Mouse (Mus musculus): ENCODE results near the gene Unc79.

- no peak for TF ChIP-seq CTCF (IDR thresholded peaks at IDR 0.05; ENCODE audit: control insufficient read depth, insufficient read depth, insufficient replicate concordance, low read depth, low read length)
- TF ChIP-seq POLR2A (IDR thresholded peaks at IDR 0.05; ENCODE audit: control insufficient read depth, low read depth, low read length): no peak
Measured at GRCm38 (mm10) chr12:103116639-103117038, 168.0 kb downstream of the Unc79 start.
